Mouse (Mus musculus) kidney, adult 2 months (tissue): ENCODE results near the gene Olfr374. TPM values are rescaled to one million over a fixed set of nuclear protein-coding genes. Genes with fewer than 3 reads are reported as not detected.

ENCODE experiments used
- DNase-seq: peaks from one replicate; pipeline ENCODE4 v3.0.0; 2021
- H3K27ac ChIP-seq: fragments of 200-500 bp; 2 replicates; pipeline ENCODE4 v1.5.1; 2012; ENCODE audit warnings: low read depth, low read length, control low read depth, inconsistent platforms; ENCODE audit not compliant: insufficient read depth
- H3K27me3 ChIP-seq: fragments of 200-500 bp; replicated peaks from 2 replicates; pipeline ENCODE4 v1.6.1; 2012; ENCODE audit warnings: mild to moderate bottlenecking, moderate library complexity, low read length, inconsistent platforms; ENCODE audit not compliant: control insufficient read depth, insufficient read depth
- H3K36me3 ChIP-seq: fragments of 200-500 bp; 2 replicates; pipeline ENCODE4 v1.6.1; 2012; ENCODE audit warnings: mild to moderate bottlenecking, moderate library complexity, low read length, inconsistent platforms; ENCODE audit not compliant: control insufficient read depth, insufficient read depth
- H3K4me1 ChIP-seq: fragments of 200-500 bp; 2 replicates; pipeline ENCODE4 v1.6.1; 2011; ENCODE audit warnings: low read length; ENCODE audit not compliant: control insufficient read depth, insufficient read depth
- H3K4me3 ChIP-seq: fragments of 200-500 bp; 2 replicates; pipeline ENCODE4 v1.5.1; 2011; ENCODE audit warnings: mild to moderate bottlenecking, low read depth, low read length, control low read depth; ENCODE audit not compliant: insufficient read depth
- CTCF ChIP-seq: fragments of 200-500 bp; conservative IDR thresholded peaks from 2 replicates; pipeline ENCODE4 v1.5.1; 2011; ENCODE audit warnings: low read depth, mild to moderate bottlenecking, control low read depth, low read length, moderate library complexity, mixed read lengths; ENCODE audit not compliant: insufficient read depth, insufficient read length
- POLR2A ChIP-seq: fragments of 200-500 bp; IDR thresholded peaks from one replicate; pipeline ENCODE4 v1.6.1; 2011; ENCODE audit warnings: low read depth, low read length, control low read depth
- WGBS: fragments of 180-500 bp; shearing (Covaris S2); methylation state at CpG from one replicate; pipeline ENCODE4 v1.1.7; 2018; 5-methylcytosine and 5-hydroxymethylcytosine counted together
- polyA plus RNA-seq: library from polyadenylated mRNA; depleted of rRNA; stranded (reverse); fragments of >200 nt; gene quantifications from 2 replicates; pipeline ENCODE4 v1.2.3, GENCODE M21; 2012; rRNA removed

The Olfr374 gene
- polyA plus RNA-seq, 1 experiment = not detected

DNA sequence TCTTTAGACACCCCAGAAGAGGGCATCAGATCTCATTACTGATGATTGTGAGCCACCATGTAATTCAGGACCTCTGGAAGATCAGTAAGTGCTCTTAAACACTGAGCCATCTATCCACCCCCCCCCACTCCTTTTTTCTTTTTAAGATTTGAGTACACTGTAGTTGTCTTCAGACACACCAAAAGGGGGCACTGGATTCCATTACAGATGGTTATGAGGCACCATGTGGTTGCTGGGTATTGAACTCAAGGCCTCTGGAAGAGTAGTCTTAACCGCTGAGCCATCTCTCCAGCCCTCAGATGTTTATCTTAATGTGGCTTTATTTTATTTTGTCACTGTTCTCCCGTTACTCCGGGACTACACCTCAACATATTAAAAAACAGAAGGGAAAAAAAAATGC, 53.2 kb downstream of the Olfr374 start:
- 45% methylated on average over 3 of the region's 3 CpGs for WGBS
- H3K36me3 ChIP-seq = no peaks in the 10 kb centered on the region
- H3K27ac ChIP-seq = no peak overlapping the region
- TF ChIP-seq CTCF (no peak), POLR2A (no peak)
- H3K4me1 ChIP-seq = peaks cover 15% of the 10 kb centered on the region
- H3K4me3 ChIP-seq = no peak overlapping the region
- no peak for DNase-seq
- H3K27me3 ChIP-seq = no peaks in the 10 kb centered on the region

DNA sequence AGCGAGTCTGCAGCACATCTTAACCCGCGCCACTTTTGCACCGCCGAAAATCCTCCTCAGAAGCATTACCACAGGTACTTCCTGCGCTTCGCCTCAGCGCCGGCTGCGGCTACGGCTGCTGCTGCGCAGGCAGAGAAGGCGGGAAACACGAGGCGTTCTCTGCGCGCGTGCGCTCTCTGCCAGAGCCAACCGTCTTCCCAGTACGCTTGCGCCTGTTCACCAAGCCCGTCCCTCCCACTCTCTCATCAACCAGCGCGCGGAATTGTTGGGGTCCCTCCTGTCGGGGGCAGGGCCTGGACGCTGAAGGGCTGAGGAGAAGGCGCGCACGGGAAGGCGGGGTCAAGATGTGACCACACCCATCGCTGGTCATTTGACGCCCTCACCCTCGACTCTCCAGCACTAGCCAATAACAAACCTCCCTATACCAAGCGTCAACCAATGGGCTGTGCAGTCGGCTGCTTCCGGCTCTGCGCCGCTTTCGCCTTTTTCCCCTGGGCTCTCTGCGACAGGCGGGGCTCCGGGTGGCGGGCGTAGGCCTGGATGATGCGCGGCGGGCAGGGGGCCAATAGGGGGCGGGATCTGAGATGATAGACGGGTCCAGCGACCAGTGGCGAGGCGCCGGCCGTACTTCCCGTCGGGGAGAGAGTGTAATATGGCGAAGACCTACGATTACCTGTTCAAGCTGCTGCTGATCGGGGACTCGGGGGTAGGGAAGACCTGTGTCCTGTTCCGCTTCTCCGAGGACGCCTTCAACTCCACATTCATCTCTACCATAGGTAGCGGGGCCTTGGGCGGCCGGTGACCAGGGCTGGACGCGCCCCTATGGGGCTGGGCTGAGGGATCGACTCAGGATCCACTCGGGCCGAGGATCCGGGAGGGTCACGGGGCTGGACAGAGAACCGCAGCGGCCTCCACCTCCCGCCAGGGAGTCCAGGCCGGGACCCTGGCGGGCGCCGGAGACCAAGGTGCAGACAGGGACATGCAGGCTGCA, 54.2 kb downstream of the Olfr374 start, which contains the start of gene Rab8a:
Rab8a (plus strand) TSS at position 494 of the 991 bp plus-strand sequence.
- H3K4me3 ChIP-seq = peak within 1 kb of the TSS; percentile 91
- no peaks in the 10 kb centered on the region for H3K36me3 ChIP-seq
- TF ChIP-seq POLR2A = peak; percentile 73
- no peak for TF ChIP-seq CTCF
- peak within 1 kb of the TSS; percentile 71; the same call in 1 of the 2 replicates for H3K27ac ChIP-seq
- DNase-seq = peak; percentile 100
- no peaks in the 10 kb centered on the region for H3K27me3 ChIP-seq
- WGBS = under 1% methylated on average over 82 of the region's 82 CpGs
- H3K4me1 ChIP-seq = peaks cover 15% of the 10 kb centered on the region

DNA sequence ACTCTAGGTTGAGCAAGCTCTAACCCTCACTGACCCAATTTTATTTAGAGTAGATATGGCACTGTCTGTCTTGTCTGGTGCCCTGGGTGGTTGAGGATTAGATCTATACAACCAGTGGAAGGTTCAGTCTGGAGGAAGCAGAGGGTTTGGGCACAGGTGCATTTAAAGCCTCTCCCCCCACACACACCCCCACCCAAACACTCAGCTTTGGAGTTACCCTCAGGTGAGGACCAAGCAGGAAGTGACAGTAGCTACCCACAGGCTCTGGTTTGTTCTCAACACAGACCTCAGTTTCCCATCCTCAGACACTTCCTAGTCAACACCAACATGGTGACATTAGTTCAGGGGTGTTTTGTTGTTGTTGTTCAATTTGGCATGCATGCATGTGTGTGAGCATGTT, 56.0 kb downstream of the Olfr374 start:
- Histone ChIP-seq H3K4me1 (peaks cover 15% of the 10 kb centered on the region), H3K27me3 (no peaks in the 10 kb centered on the region), H3K36me3 (no peaks in the 10 kb centered on the region), H3K4me3 (no peak overlapping the region), H3K27ac (no peak overlapping the region)
- TF ChIP-seq CTCF = no peak
- no peak for TF ChIP-seq POLR2A
- DNase-seq = no peak

Other genes starting within 250 kb of the Olfr374 start
- 0.29 and 0.52 TPM in 2 replicates for gene Zfp709, start 225.0 kb upstream of the Olfr374 start, polyA plus RNA-seq
- 0.87 and 1.3 TPM in 2 replicates for gene Zfp882, start 198.4 kb upstream of the Olfr374 start, polyA plus RNA-seq
- gene Zfp617, start 198.4 kb upstream of the Olfr374 start, polyA plus RNA-seq = 2.8 and 3.8 TPM in 2 replicates
- 6.7 and 8.9 TPM in 2 replicates for gene Zfp961, start 156.0 kb upstream of the Olfr374 start, polyA plus RNA-seq
- 1.7 and 3.3 TPM in 2 replicates for gene Cyp4f18, start 97.4 kb upstream of the Olfr374 start, polyA plus RNA-seq
- gene Olfr372, start 65.8 kb upstream of the Olfr374 start, polyA plus RNA-seq = not detected in 2 replicates
- gene Olfr373, start 23.9 kb upstream of the Olfr374 start, polyA plus RNA-seq = not detected in 2 replicates
- gene Tpm4, start 27.9 kb downstream of the Olfr374 start, polyA plus RNA-seq = 43.9 and 55.7 TPM in 2 replicates
- gene Rab8a, start 54.2 kb downstream of the Olfr374 start, polyA plus RNA-seq = 112 and 148 TPM in 2 replicates
- 0.14 and 1.9 TPM in 2 replicates for gene Hsh2d, start 82.6 kb downstream of the Olfr374 start, polyA plus RNA-seq
- gene Cib3, start 105.8 kb downstream of the Olfr374 start, polyA plus RNA-seq = 0.04 TPM in 1 of 2 replicates, not detected in the other
- not detected in 2 replicates for gene Gm11034, start 106.6 kb downstream of the Olfr374 start, polyA plus RNA-seq
- 54.7 and 59.6 TPM in 2 replicates for gene Fam32a, start 112.7 kb downstream of the Olfr374 start, polyA plus RNA-seq
- 72.6 and 75.0 TPM in 2 replicates for gene Ap1m1, start 133.0 kb downstream of the Olfr374 start, polyA plus RNA-seq
- gene Gm10282, start 198.2 kb downstream of the Olfr374 start, polyA plus RNA-seq = 1.8 and 2.8 TPM in 2 replicates
- 20.9 and 22.2 TPM in 2 replicates for gene Klf2, start 212.0 kb downstream of the Olfr374 start, polyA plus RNA-seq